Mouse (Mus musculus) limb, embryonic 11.5 days (tissue): ENCODE measurements at regions not wholly inside any gene's neighbourhood (a gene's known extent, or its start where the extent isn't known, plus 50 kb on each side); places are given as distances from the start of the nearest gene placed in this dataset.

Experiments
- ATAC-seq: fragments of 200-750 bp; cut with Nextera tagmentation; 2 replicates; pipeline ENCODE4 v1.8.0; 2017; ENCODE audit warnings: low read depth; ENCODE audit not compliant: insufficient number of reproducible peaks, low FRiP score, low TSS enrichment
- DNase-seq: peaks from one replicate; pipeline ENCODE4 v3.0.0-alpha.2; 2015; ENCODE audit warnings: low spot score
- H3K27ac ChIP-seq: fragments of 300-500 bp; sonication (generic); replicated peaks from 2 replicates; pipeline ENCODE4 v1.5.1; 2014; ENCODE audit warnings: low read depth, mild to moderate bottlenecking, low read length
- H3K27me3 ChIP-seq: fragments of 300-500 bp; sonication (generic); 2 replicates; pipeline ENCODE4 v1.6.1; 2014; ENCODE audit warnings: mild to moderate bottlenecking, low read length, mixed read lengths; ENCODE audit not compliant: control insufficient read depth, insufficient read depth
- H3K36me3 ChIP-seq: fragments of 300-500 bp; sonication (generic); 2 replicates; pipeline ENCODE4 v1.6.1; 2014; ENCODE audit warnings: mild to moderate bottlenecking, low read length, moderate library complexity, mixed read lengths; ENCODE audit not compliant: control insufficient read depth, insufficient read depth
- H3K4me1 ChIP-seq: fragments of 300-500 bp; sonication (generic); 2 replicates; pipeline ENCODE4 v1.6.1; 2014; ENCODE audit warnings: low read length, mixed read lengths; ENCODE audit not compliant: control insufficient read depth, insufficient read depth
- H3K4me2 ChIP-seq: fragments of 300-500 bp; sonication (generic); 2 replicates; pipeline ENCODE4 v1.6.1; 2014; ENCODE audit warnings: low read depth, mild to moderate bottlenecking, moderate library complexity; ENCODE audit not compliant: severe bottlenecking
- H3K4me3 ChIP-seq: fragments of 300-500 bp; sonication (generic); 2 replicates; pipeline ENCODE4 v1.5.1; 2014; ENCODE audit warnings: low read depth, low read length
- H3K9ac ChIP-seq: fragments of 300-500 bp; sonication (generic); 2 replicates; pipeline ENCODE4 v1.6.1; 2014; ENCODE audit warnings: mild to moderate bottlenecking, low read length
- H3K9me3 ChIP-seq: fragments of 300-500 bp; sonication (generic); 2 replicates; pipeline ENCODE4 v1.6.1; 2016; ENCODE audit warnings: low read length; ENCODE audit not compliant: control insufficient read depth
- WGBS: fragments of 180-500 bp; shearing (Covaris S2); extraction: QIAGEN DNeasy Blood & Tissue Kit; methylation state at CpG from one replicate; pipeline ENCODE4 v1.1.7; 2014; 5-methylcytosine and 5-hydroxymethylcytosine counted together

DNA sequence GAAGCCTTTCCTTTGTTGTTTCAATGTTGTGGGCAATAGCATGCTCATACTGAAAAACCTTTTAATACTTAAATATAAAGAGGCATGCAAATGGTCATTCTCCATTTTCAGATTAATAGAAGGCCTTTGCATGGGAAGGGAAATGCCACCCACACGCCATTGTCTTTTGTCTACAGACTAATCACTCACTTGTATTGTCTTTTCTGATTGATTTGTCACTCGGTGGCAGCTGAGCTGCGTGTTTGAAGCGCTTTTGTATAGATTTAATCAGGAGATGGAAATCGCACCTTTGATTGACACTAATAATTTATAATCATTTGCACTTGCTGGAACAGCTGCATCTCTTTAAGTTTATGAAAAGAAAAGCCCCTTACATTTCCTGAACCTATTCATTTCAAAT lies 953.4 kb downstream of the Gbe1 start:
- Histone ChIP-seq H3K36me3 (no peaks in the 10 kb centered on the region), H3K4me3 (no peak overlapping the region), H3K4me1 (no peaks in the 10 kb centered on the region), H3K27ac (no peak overlapping the region), H3K4me2 (no peak overlapping the region), H3K9ac (no peak overlapping the region), H3K9me3 (no peaks in the 10 kb centered on the region), H3K27me3 (no peaks in the 10 kb centered on the region)
- ATAC-seq, result no peak
- WGBS, result 68% methylated on average over 5 of the region's 5 CpGs
- no peak for DNase-seq
